Comparison of ENCODE assay signal across 13 mouse cellular contexts in genomic region chr8:48704485-48704884, GRCm38 (mm10).
A peak's percentile ranks its signal among the peaks of the same experiment; 100 is the strongest.
DNase-seq lines count a peak whose midpoint lies in the region; ATAC-seq lines count a peak whose summit lies in the region.
"Had no signal": no experiment of that assay in that cellular context is flagged by ENCODE, and none has a peak within 500 bp of the region (broad histone marks: within the 10 kb centered on the region; RNA-seq: fewer than 3 reads in every experiment).

No protein-coding gene starts in this region.

- no peak overlapping the region for H3K4me3 ChIP-seq in limb, embryonic 13.5 days
- no peak overlapping the region for H3K4me3 ChIP-seq in limb, embryonic 10.5 days
- no peak overlapping the region for H3K4me3 ChIP-seq in stomach, embryonic 15.5 days (replicated peaks)
- H3K4me3 ChIP-seq in midbrain, embryonic 14.5 days (replicated peaks; ENCODE audit: low read depth, low read length) = no peak overlapping the region
- H3K4me3 ChIP-seq: forebrain, embryonic 10.5 days; liver, embryonic 13.5 days; midbrain, embryonic 12.5 days; neural tube, embryonic 13.5 days had no signal

- WGBS in limb, embryonic 13.5 days = 51% methylated on average over 6 of the region's 6 CpGs
- 68% methylated on average over 6 of the region's 6 CpGs for WGBS in limb, embryonic 10.5 days
- WGBS in stomach, embryonic 15.5 days = 54% methylated on average over 6 of the region's 6 CpGs
- 90% methylated on average over 6 of the region's 6 CpGs for WGBS in midbrain, embryonic 14.5 days

- ATAC-seq in limb, embryonic 13.5 days (ENCODE audit: low FRiP score, low read depth) = peak; percentile 24; the same call in 1 of the 2 replicates
- peak; percentile 53; the same call in 1 of the 2 replicates for ATAC-seq in stomach, embryonic 15.5 days (ENCODE audit: insufficient read depth, low FRiP score, low read depth)
- no peak for ATAC-seq in midbrain, embryonic 14.5 days (ENCODE audit: low FRiP score, low TSS enrichment)

- intact Hi-C loops in heart, postnatal 25 days (cut with DNase I) = no loop called here

- H3K4me2 ChIP-seq in limb, embryonic 13.5 days (replicated peaks) = no peak overlapping the region
- no peak overlapping the region for H3K4me2 ChIP-seq in stomach, embryonic 15.5 days
- H3K4me2 ChIP-seq in midbrain, embryonic 14.5 days (ENCODE audit: low read length) = no peak overlapping the region
- H3K4me2 ChIP-seq: liver, embryonic 13.5 days; midbrain, embryonic 12.5 days; neural tube, embryonic 13.5 days had no signal

- H3K27ac ChIP-seq in limb, embryonic 13.5 days = no peak overlapping the region
- no peak overlapping the region for H3K27ac ChIP-seq in limb, embryonic 10.5 days
- peak overlapping the region; percentile 40; the same call in 1 of the 2 replicates for H3K27ac ChIP-seq in stomach, embryonic 15.5 days
- no peak overlapping the region for H3K27ac ChIP-seq in midbrain, embryonic 14.5 days (replicated peaks; ENCODE audit: low read depth, low read length)
- H3K27ac ChIP-seq: forebrain, embryonic 10.5 days; liver, embryonic 13.5 days; midbrain, embryonic 12.5 days; neural tube, embryonic 13.5 days had no signal

- no peaks in the 10 kb centered on the region for H3K27me3 ChIP-seq in limb, embryonic 13.5 days
- H3K27me3 ChIP-seq in limb, embryonic 10.5 days (ENCODE audit: low read depth, poor library complexity, severe bottlenecking) = no peaks in the 10 kb centered on the region
- no peaks in the 10 kb centered on the region for H3K27me3 ChIP-seq in stomach, embryonic 15.5 days (replicated peaks)
- H3K27me3 ChIP-seq in midbrain, embryonic 14.5 days (ENCODE audit: control insufficient read depth, insufficient read depth, low read length) = no peaks in the 10 kb centered on the region
- H3K27me3 ChIP-seq: liver, embryonic 13.5 days; midbrain, embryonic 12.5 days; neural tube, embryonic 13.5 days had no signal

- H3K9ac ChIP-seq in limb, embryonic 13.5 days = no peak overlapping the region
- no peak overlapping the region for H3K9ac ChIP-seq in stomach, embryonic 15.5 days
- no peak overlapping the region for H3K9ac ChIP-seq in midbrain, embryonic 14.5 days (replicated peaks; ENCODE audit: low read length)
- H3K9ac ChIP-seq: liver, embryonic 13.5 days; midbrain, embryonic 12.5 days; neural tube, embryonic 13.5 days had no signal

- H3K36me3 ChIP-seq in limb, embryonic 13.5 days = no peaks in the 10 kb centered on the region
- H3K36me3 ChIP-seq in limb, embryonic 10.5 days = no peaks in the 10 kb centered on the region
- H3K36me3 ChIP-seq in stomach, embryonic 15.5 days = no peaks in the 10 kb centered on the region
- no peaks in the 10 kb centered on the region for H3K36me3 ChIP-seq in midbrain, embryonic 14.5 days (ENCODE audit: control insufficient read depth, insufficient read depth, low read length)
- H3K36me3 ChIP-seq: liver, embryonic 13.5 days; midbrain, embryonic 12.5 days; neural tube, embryonic 13.5 days had no signal

- H3K9me3 ChIP-seq in limb, embryonic 13.5 days = 0 out of 2 replicates have a peak, but pooled peaks cover 10% of the 10 kb centered on the region
- H3K9me3 ChIP-seq in limb, embryonic 10.5 days (replicated peaks) = no peaks in the 10 kb centered on the region
- H3K9me3 ChIP-seq in stomach, embryonic 15.5 days = no peaks in the 10 kb centered on the region
- H3K9me3 ChIP-seq in midbrain, embryonic 14.5 days (ENCODE audit: control insufficient read depth, low read length) = no peaks in the 10 kb centered on the region
- H3K9me3 ChIP-seq: forebrain, embryonic 10.5 days; midbrain, embryonic 12.5 days had no signal

- DNase-seq in limb, embryonic 10.5 days (ENCODE audit: low spot score) = no peak
- peak; percentile 18 for DNase-seq in heart, postnatal 25 days (ENCODE audit: low spot score)
- peak; percentile 64 for DNase-seq in kidney, postnatal 14 days
- DNase-seq in yolk sac, embryonic 10.5 days (ENCODE audit: low spot score) = no peak
- no peak for DNase-seq in layer of hippocampus, adult 9-11 months
- DNase-seq in midbrain, embryonic 14.5 days = no peak
- DNase-seq: adrenal gland, adult 2 months; liver, embryonic 13.5 days had no signal

- H3K4me1 ChIP-seq in limb, embryonic 13.5 days = peaks cover 18% of the 10 kb centered on the region
- H3K4me1 ChIP-seq in limb, embryonic 10.5 days = peaks cover 16% of the 10 kb centered on the region; the same call in 1 of the 2 replicates
- H3K4me1 ChIP-seq in stomach, embryonic 15.5 days = no peaks in the 10 kb centered on the region
- H3K4me1 ChIP-seq in midbrain, embryonic 14.5 days (ENCODE audit: control insufficient read depth, insufficient read depth, low read length) = no peaks in the 10 kb centered on the region
- H3K4me1 ChIP-seq: liver, embryonic 13.5 days had no signal

Comparison
In these comparisons a context has a peak if more than half of its experiments do, and no peak if none do; other contexts are left out.
1. DNase-seq: peak in heart, postnatal 25 days (single experiment) and kidney, postnatal 14 days (single experiment); none in limb, embryonic 10.5 days (single experiment), yolk sac, embryonic 10.5 days (single experiment), layer of hippocampus, adult 9-11 months (single experiment) and midbrain, embryonic 14.5 days (single experiment).